Mouse (Mus musculus): ENCODE data around the gene Asic2.

Asic2 gene

DNA sequence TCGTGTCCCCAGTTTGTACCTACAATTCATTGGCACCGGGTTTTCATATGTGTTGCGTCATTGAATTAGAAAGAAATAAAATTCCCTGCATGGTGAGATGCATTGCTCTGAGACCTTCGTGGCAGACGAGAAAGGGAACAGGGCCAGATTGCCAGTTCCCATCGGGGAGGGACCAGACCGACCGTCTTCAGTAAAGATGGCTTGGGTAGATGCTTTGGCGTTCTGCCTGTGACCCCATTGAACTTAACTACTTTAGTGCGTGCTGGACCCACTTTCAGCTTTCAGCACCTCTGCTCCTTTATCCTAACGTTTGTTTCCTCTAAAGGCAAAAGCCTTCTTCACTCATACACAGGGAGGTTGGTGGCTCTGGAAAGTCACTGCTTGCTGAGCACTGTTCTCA lies 902.9 kb downstream of the Asic2 start:
- DNase-seq (ENCODE audit: extremely low read depth, insufficient read length, low spot score), result no peak

- DNase-seq (ENCODE audit: extremely low read depth, insufficient read length, low spot score), result no peak
Measured at GRCm38 (mm10) chr11:81064006-81064405, 904.3 kb downstream of the Asic2 start.

- DNase-seq (ENCODE audit: extremely low read depth, insufficient read length, low spot score), result no peak
Measured at GRCm38 (mm10) chr11:81060077-81060476, 908.2 kb downstream of the Asic2 start.

- DNase-seq (ENCODE audit: extremely low read depth, insufficient read length, low spot score), result no peak
Measured at GRCm38 (mm10) chr11:81059546-81059945, 908.7 kb downstream of the Asic2 start.

GRCm38 (mm10) chr11:81057506-81057905 lies 910.8 kb downstream of the Asic2 start:
- DNase-seq (ENCODE audit: extremely low read depth, insufficient read length, low spot score), result no peak

DNA sequence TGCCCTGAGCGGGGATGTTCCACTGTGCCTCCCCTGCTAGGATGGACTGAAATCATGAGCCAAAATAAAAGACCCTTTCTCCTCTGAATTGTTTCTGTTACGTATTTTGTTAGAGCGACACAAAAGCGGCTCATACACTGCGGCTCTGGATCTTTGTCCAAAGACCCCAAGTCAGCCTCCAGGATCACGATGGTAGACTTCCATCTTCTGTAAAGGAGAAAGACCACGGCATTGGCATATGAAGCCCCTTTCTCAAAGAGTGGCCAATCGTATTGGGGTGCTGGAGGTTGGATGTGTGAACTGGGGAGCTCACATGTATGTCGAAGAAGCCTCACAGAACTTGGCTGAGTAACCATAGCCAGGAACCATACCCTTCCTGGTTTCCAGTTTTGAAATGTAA lies 911.5 kb downstream of the Asic2 start:
- no peak for DNase-seq (ENCODE audit: extremely low read depth, insufficient read length, low spot score)

- DNase-seq (ENCODE audit: extremely low read depth, insufficient read length, low spot score), result no peak
Measured at GRCm38 (mm10) chr11:81055446-81056145, 912.7 kb downstream of the Asic2 start.

- DNase-seq (ENCODE audit: extremely low read depth, insufficient read length, low spot score), result no peak
Measured at GRCm38 (mm10) chr11:81053826-81054225, 914.4 kb downstream of the Asic2 start.

DNA sequence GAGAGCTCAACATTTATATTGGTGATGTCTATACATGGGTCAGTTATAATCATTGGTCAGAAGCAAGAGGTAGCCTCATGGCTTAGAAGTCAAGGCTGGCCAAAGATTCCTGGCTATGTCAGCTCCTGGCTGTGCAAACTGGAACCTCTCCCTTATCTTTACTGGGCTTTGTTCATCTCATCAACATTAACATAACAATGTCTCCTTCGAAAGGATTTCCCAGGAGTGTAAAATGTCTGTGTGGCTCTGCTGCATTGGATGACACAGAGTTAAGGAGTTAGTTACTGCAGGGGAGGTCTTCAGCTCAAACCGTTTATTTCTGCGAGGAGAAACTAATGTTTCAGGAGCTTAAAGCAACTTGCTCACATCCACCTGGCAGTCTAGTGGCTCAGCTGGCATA lies 926.6 kb downstream of the Asic2 start:
- no peak for DNase-seq (ENCODE audit: extremely low read depth, insufficient read length, low spot score)

DNA sequence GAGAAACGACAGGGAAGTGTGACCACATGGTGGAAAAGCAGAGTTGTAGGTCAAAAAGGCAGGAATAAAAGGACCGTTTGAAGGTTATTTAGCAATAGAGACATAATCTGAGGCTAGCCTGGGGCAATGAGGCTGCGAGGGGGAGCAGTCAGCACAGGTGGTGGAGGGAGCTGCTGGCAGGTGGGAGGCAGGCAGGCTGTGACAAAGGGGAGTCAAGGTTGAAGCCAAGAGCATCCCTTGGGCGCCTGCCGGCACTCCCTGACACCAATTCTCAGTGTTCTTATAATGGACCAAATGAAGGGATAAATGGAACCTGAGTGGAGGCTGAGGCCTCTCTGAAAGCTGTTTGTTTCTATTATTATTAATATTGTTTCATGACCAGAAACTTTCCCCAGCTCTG lies 928.3 kb downstream of the Asic2 start:
- no peak for DNase-seq (ENCODE audit: extremely low read depth, insufficient read length, low spot score)

DNA sequence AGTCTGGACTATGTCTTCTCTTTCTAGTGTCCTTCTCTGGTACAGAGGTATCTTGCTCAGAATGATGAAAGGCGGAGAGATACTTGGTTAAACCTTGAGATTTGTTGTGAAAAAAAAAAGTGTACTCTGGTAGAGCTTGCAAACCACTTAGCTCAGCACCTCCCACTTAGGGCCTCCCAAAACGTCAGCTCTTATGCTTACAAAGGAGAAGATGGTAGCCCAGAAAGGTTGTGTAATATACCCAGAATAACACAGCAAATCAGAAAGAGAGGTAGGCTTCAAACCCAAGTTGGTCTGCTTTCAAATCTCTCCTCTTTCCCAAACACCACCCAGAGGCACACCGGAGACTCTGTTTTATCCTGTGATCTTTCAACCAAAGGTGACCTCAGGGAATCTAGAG lies 936.1 kb downstream of the Asic2 start:
- no peak for DNase-seq (ENCODE audit: extremely low read depth, insufficient read length, low spot score)

DNA sequence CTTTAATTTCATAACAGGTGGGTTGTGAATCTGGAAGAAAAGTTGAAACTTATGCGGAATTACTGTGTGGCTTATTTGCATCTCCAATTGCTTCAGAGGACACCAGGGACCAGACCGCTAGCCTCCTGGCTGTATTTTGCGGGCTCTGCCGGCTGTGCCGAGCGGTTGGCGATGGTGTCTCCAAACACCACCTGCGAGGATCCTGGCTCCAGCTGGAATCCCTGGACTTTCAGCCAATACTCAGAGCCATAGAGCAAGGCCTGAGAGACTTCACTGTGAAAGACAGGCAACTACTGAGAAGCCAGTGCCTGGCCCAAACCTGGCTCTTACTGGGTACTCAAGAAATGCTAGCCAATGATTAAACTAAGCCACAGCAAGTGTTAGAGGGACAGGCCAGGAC lies 953.5 kb downstream of the Asic2 start:
- no peak for DNase-seq (ENCODE audit: extremely low read depth, insufficient read length, low spot score)

DNA sequence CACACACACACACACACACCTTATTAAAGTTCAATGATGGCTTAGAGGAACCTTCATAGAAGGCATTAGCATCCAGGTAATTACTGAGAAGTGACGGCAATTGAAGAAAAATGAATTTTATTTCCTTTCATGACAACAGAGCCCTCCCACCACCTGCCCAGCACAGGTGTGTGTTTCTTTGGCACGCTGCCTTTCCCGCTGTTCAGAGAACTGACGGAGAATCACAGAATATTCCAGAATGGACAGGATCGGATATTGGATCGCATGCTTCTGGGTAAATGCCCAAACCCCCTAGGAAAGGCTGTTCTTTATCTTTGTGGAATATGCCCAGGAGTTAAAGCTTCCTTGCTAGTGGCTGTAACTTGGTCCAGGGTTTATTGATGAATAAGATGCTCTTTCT lies 954.8 kb downstream of the Asic2 start:
- no peak for DNase-seq (ENCODE audit: extremely low read depth, insufficient read length, low spot score)

DNA sequence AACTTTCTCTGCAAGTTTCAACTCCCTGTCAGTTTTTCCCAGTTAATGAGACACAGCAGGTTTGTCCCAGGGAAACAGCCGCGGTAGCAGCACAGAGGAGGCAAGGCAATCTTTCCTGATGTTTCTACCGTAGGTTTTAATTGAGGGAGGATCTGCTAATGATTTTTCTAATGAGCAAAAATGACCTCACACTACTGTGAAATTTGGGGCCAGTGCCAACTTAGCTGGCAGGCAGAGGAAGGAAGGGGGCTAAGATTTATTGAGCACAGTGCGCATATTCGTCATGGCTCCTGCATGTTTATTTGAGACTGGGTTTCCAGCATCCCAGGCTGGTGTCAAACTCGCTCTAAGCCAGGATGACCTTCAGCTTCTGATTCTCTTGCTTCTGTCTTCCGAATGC lies 957.5 kb downstream of the Asic2 start:
- DNase-seq (ENCODE audit: extremely low read depth, insufficient read length, low spot score), result no peak

- DNase-seq (ENCODE audit: extremely low read depth, insufficient read length, low spot score), result no peak
Measured at GRCm38 (mm10) chr11:81009366-81009765, 958.9 kb downstream of the Asic2 start.

GRCm38 (mm10) chr11:81005831-81006230 lies 962.4 kb downstream of the Asic2 start:
- no peak for DNase-seq (ENCODE audit: extremely low read depth, insufficient read length, low spot score)

DNA sequence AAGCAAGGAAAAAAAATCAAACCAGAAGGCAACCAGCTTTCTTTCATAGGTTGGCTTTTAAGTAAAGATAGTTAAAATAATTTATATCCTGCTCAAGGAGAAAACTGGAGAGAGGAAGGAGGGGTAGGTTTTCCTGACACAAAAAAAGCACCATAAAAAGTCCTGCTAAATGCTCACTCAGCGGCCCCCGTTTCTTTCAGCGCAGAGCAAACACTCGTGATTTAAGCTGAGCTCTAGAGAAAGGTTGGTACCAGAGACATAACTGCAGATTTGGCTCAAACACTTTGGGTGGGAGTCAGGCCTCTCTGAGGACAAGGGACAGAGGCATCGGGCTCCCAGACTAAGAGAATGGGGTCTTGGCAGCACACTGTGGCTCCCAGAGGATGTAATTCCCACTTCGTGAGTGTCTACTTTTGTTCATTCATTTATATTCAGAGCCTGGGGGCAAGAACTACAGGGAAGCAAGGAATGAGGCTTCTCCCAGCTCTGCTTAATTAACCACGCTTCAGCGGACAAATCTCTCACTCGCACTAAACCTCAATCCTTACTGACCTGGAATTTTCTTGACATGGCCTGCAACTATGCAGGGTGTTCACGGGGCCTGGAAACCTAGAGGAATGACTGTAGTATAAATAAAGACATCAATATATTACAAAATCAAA lies 965.4 kb downstream of the Asic2 start:
- no peak for DNase-seq (ENCODE audit: extremely low read depth, insufficient read length, low spot score)

DNA sequence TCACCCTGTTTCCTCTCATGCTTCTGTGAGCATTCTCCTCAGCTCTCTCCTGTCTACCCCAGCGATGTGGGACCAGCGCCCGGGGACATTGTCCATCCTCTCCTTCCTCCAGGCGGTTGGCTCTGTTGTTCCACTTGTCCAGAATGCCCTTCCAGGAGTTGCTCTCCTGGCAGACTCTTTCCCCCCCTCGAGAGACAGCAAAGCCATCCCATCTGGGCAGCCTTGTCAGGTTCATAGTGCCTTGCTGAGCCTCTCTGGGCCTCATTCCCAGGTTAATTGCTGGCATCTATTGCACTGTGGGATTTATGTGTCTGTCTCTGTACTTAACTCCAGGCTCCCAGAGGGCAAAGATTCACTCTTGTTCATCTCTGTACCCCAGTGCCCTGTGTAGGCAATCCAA lies 972.6 kb downstream of the Asic2 start:
- DNase-seq (ENCODE audit: extremely low read depth, insufficient read length, low spot score), result no peak

GRCm38 (mm10) chr11:80983530-80983929 lies 984.7 kb downstream of the Asic2 start:
- DNase-seq (ENCODE audit: extremely low read depth, insufficient read length, low spot score), result no peak

- DNase-seq (ENCODE audit: extremely low read depth, insufficient read length, low spot score), result no peak
Measured at GRCm38 (mm10) chr11:80976239-80976855, 991.9 kb downstream of the Asic2 start.

- no peak for DNase-seq (ENCODE audit: extremely low read depth, insufficient read length, low spot score)
Measured at GRCm38 (mm10) chr11:80974616-80975015, 993.6 kb downstream of the Asic2 start.

GRCm38 (mm10) chr11:80973976-80974375 lies 994.3 kb downstream of the Asic2 start:
- DNase-seq (ENCODE audit: extremely low read depth, insufficient read length, low spot score), result no peak

Data from 3134 (cell line).